Mouse (Mus musculus) forebrain, postnatal 0 days (tissue): Measurements from ENCODE around the gene Nelfb. TPM values are rescaled to one million over a fixed set of nuclear protein-coding genes. Genes with fewer than 3 reads are reported as not detected.

Experiments used
- ATAC-seq: fragments of 200-750 bp; cut with Nextera tagmentation; 2 replicates; pipeline ENCODE4 v1.8.0; 2017; ENCODE audit warnings: mild to moderate bottlenecking, moderate library complexity
- DNase-seq: peaks from one replicate; pipeline ENCODE4 v3.0.0-alpha.2; 2015
- H3K27ac ChIP-seq: fragments of 300-500 bp; sonication (generic); 2 replicates; pipeline ENCODE4 v1.5.1; 2014; ENCODE audit warnings: low read depth, mild to moderate bottlenecking, antibody characterized with exemption, low read length, moderate library complexity, mixed read lengths
- H3K27me3 ChIP-seq: fragments of 300-500 bp; sonication (generic); 2 replicates; pipeline ENCODE4 v1.6.1; 2014; ENCODE audit warnings: mild to moderate bottlenecking, low read length, mixed read lengths; ENCODE audit not compliant: insufficient read depth
- H3K36me3 ChIP-seq: fragments of 300-500 bp; sonication (generic); 2 replicates; pipeline ENCODE4 v1.6.1; 2014; ENCODE audit warnings: mild to moderate bottlenecking, moderate library complexity; ENCODE audit not compliant: insufficient read depth
- H3K4me1 ChIP-seq: fragments of 300-500 bp; sonication (generic); 2 replicates; pipeline ENCODE4 v1.6.1; 2014; ENCODE audit warnings: antibody characterized with exemption; ENCODE audit not compliant: insufficient read depth
- H3K4me2 ChIP-seq: fragments of 300-500 bp; sonication (generic); 2 replicates; pipeline ENCODE4 v1.6.1; 2014; ENCODE audit warnings: low read depth, mild to moderate bottlenecking, moderate library complexity
- H3K4me3 ChIP-seq: fragments of 300-500 bp; sonication (generic); 2 replicates; pipeline ENCODE4 v1.5.1; 2014; ENCODE audit warnings: low read depth, low read length, mixed read lengths
- H3K9ac ChIP-seq: fragments of 300-500 bp; sonication (generic); 2 replicates; pipeline ENCODE4 v1.6.1; 2014; ENCODE audit warnings: mild to moderate bottlenecking
- H3K9me3 ChIP-seq: fragments of 300-500 bp; sonication (generic); 2 replicates; pipeline ENCODE4 v1.6.1; 2016; ENCODE audit warnings: low read length
- CTCF ChIP-seq: sonication (generic); IDR thresholded peaks from 2 replicates; pipeline ENCODE4 v1.5.1; 2016; ENCODE audit warnings: antibody characterized with exemption, control low read depth, low read depth
- WGBS: fragments of 180-500 bp; shearing (Covaris S2); extraction: QIAGEN DNeasy Blood & Tissue Kit; methylation state at CpG from one replicate; pipeline ENCODE4 v1.1.7; 2014; 5-methylcytosine and 5-hydroxymethylcytosine counted together
- polyA plus RNA-seq: library from polyadenylated mRNA; unstranded; fragments of >200 nt; fragmentation: Nextera tagmentation; extraction: Ambion mirVana; gene quantifications from 2 replicates; pipeline ENCODE4 v1.2.1, GENCODE M21; 2015
- total RNA-seq: library from RNA; depleted of rRNA; stranded (reverse); fragments of >200 nt; gene quantifications from 2 replicates; pipeline ENCODE4 v1.2.3, GENCODE M21; 2014

The Nelfb gene
- total and polyA plus RNA-seq, 2 experiments from 2014 or later = 76.1 to 115 TPM

GRCm38 (mm10) chr2:25246183-25247072 is 35.1 kb upstream of the Nelfb start, which contains the start of gene AL732309.1:
Gene AL732309.1 (minus strand): TSS chr2:25246863.
- TF ChIP-seq CTCF = no peak
- H3K4me3 ChIP-seq = no peak within 1 kb of the TSS
- 92% methylated on average over 10 of the region's 10 CpGs for WGBS
- no peak within 1 kb of the TSS for H3K4me2 ChIP-seq
- H3K9ac ChIP-seq = no peak within 1 kb of the TSS
- H3K27me3 ChIP-seq = no peaks in the 10 kb centered on the region
- H3K36me3 ChIP-seq = peaks cover 53% of the 10 kb centered on the region
- H3K4me1 ChIP-seq = peaks cover 3% of the 10 kb centered on the region; the same call in 1 of the 2 replicates
- H3K27ac ChIP-seq = no peak within 1 kb of the TSS
- no peak for DNase-seq
- ATAC-seq = no peak
- no peaks in the 10 kb centered on the region for H3K9me3 ChIP-seq

GRCm38 (mm10) chr2:25244144-25244543 is 32.9 kb upstream of the Nelfb start:
- no peaks in the 10 kb centered on the region for H3K9me3 ChIP-seq
- DNase-seq = no peak
- H3K27me3 ChIP-seq = no peaks in the 10 kb centered on the region
- 91% methylated on average over 4 of the region's 4 CpGs for WGBS
- H3K4me2 ChIP-seq = no peak overlapping the region
- H3K36me3 ChIP-seq = peaks cover 38% of the 10 kb centered on the region
- no peak overlapping the region for H3K27ac ChIP-seq
- no peak overlapping the region for H3K9ac ChIP-seq
- TF ChIP-seq CTCF = no peak
- H3K4me3 ChIP-seq = no peak overlapping the region
- no peak for ATAC-seq
- H3K4me1 ChIP-seq = peaks cover 6% of the 10 kb centered on the region

DNA sequence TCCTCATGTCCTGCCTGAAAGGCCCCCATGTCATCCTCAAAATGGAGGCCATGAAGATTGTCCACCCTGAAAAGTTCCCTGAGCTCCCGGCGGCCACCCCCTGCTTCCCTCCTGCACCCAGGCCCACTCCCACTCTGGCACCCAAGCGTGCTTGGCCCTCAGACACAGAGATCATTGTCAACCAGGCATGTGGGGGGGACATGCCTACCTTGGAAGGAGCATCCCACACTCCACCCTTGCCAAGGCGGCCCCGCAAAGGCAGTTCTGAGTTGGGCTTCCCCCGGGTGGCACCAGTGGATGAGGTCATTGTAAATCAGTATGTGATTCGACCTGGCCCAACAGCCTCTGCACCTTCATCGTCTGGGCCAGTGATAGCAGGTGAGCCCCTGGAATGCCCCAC is 32.1 kb upstream of the Nelfb start:
- no peak overlapping the region for H3K27ac ChIP-seq
- peaks cover 6% of the 10 kb centered on the region for H3K4me1 ChIP-seq
- H3K4me3 ChIP-seq = peak overlapping the region; percentile 70; the same call in 1 of the 2 replicates
- peaks cover 34% of the 10 kb centered on the region for H3K36me3 ChIP-seq
- H3K4me2 ChIP-seq = peak overlapping the region; percentile 89
- H3K9ac ChIP-seq = peak overlapping the region; percentile 79
- no peak for ATAC-seq
- no peak for DNase-seq
- no peaks in the 10 kb centered on the region for H3K9me3 ChIP-seq
- H3K27me3 ChIP-seq = no peaks in the 10 kb centered on the region
- no peak for TF ChIP-seq CTCF
- WGBS = 79% methylated on average over 8 of the region's 8 CpGs

GRCm38 (mm10) chr2:25242101-25242506 is 30.8 kb upstream of the Nelfb start, which contains the start of the genes Rnf208 and Cysrt1:
Gene Rnf208 (plus strand): TSS chr2:25242255.
Gene Cysrt1 (minus strand): TSS chr2:25242452.
- ATAC-seq (peak; percentile 74), DNase-seq (peak; percentile 75)
- Histone ChIP-seq H3K4me1 (peaks cover 6% of the 10 kb centered on the region), H3K4me3 (peak within 1 kb of the TSS; percentile 70), H3K27ac (peak within 1 kb of the TSS; percentile 82), H3K4me2 (peak within 1 kb of the TSS; percentile 89), H3K36me3 (peaks cover 26% of the 10 kb centered on the region), H3K27me3 (no peaks in the 10 kb centered on the region), H3K9me3 (no peaks in the 10 kb centered on the region), H3K9ac (peak within 1 kb of the TSS; percentile 79)
- under 1% methylated on average over 59 of the region's 59 CpGs for WGBS
- no peak; the same call in 1 of the 2 replicates for TF ChIP-seq CTCF

DNA sequence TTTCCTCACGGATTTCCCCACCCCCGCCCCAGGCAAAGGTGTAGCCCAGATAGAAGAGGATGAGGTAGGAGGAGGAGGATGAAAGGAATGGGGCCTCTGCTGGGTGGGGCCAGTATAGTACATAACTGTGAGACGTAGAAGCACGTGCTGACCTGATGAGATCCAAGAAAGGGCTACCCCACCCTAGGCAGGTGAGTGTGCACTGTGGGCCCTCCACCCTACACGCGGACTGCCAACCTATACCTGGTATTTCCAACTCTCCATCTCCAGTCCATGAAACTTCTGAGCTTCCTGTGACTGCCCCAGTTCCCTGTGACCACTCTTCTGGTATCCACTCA is 30.1 kb upstream of the Nelfb start:
- no peak for TF ChIP-seq CTCF
- WGBS = 16% methylated on average over 6 of the region's 6 CpGs
- Histone ChIP-seq H3K4me1 (peaks cover 6% of the 10 kb centered on the region), H3K36me3 (peaks cover 24% of the 10 kb centered on the region), H3K4me3 (peak overlapping the region; percentile 70), H3K27me3 (no peaks in the 10 kb centered on the region), H3K4me2 (peak overlapping the region; percentile 89), H3K27ac (peak overlapping the region; percentile 82; the same call in 1 of the 2 replicates), H3K9ac (peak overlapping the region; percentile 79), H3K9me3 (no peaks in the 10 kb centered on the region)
- peak; percentile 0; the same call in 1 of the 2 replicates for ATAC-seq
- DNase-seq = no peak

GRCm38 (mm10) chr2:25240723-25241437 is 29.6 kb upstream of the Nelfb start:
- under 1% methylated on average over 29 of the region's 29 CpGs for WGBS
- H3K27me3 ChIP-seq = no peaks in the 10 kb centered on the region
- no peak for TF ChIP-seq CTCF
- H3K4me1 ChIP-seq = peaks cover 6% of the 10 kb centered on the region
- peaks cover 23% of the 10 kb centered on the region for H3K36me3 ChIP-seq
- peak overlapping the region; percentile 70 for H3K4me3 ChIP-seq
- DNase-seq = peak; percentile 90
- H3K4me2 ChIP-seq = peak overlapping the region; percentile 89
- H3K9me3 ChIP-seq = no peaks in the 10 kb centered on the region
- peak overlapping the region; percentile 82 for H3K27ac ChIP-seq
- ATAC-seq = peak; percentile 91
- peak overlapping the region; percentile 79; the same call in 1 of the 2 replicates for H3K9ac ChIP-seq
